Mouse (Mus musculus) limb, embryonic 13.5 days (tissue): ENCODE measurements around the gene Ece1. TPM values are rescaled to one million over a fixed set of nuclear protein-coding genes. Genes with fewer than 3 reads are reported as not detected.

Experiments used
- ATAC-seq: fragments of 200-750 bp; cut with Nextera tagmentation; 2 replicates; pipeline ENCODE4 v1.8.0; 2017; ENCODE audit warnings: low read depth, moderate number of reproducible peaks, moderate TSS enrichment; ENCODE audit not compliant: low FRiP score
- H3K27ac ChIP-seq: fragments of 300-500 bp; sonication (generic); 2 replicates; pipeline ENCODE4 v1.5.1; 2015; ENCODE audit warnings: inconsistent platforms, mild to moderate bottlenecking, moderate library complexity
- H3K27me3 ChIP-seq: fragments of 300-500 bp; sonication (generic); 2 replicates; pipeline ENCODE4 v1.6.1; 2015; ENCODE audit warnings: mild to moderate bottlenecking, inconsistent platforms
- H3K36me3 ChIP-seq: fragments of 300-500 bp; sonication (generic); 2 replicates; pipeline ENCODE4 v1.6.1; 2015; ENCODE audit warnings: inconsistent platforms, mild to moderate bottlenecking, moderate library complexity
- H3K4me1 ChIP-seq: fragments of 300-500 bp; sonication (generic); 2 replicates; pipeline ENCODE4 v1.6.1; 2015; ENCODE audit warnings: inconsistent platforms
- H3K4me2 ChIP-seq: fragments of 300-500 bp; sonication (generic); replicated peaks from 2 replicates; pipeline ENCODE4 v1.6.1; 2015; ENCODE audit warnings: inconsistent platforms, mild to moderate bottlenecking, moderate library complexity
- H3K4me3 ChIP-seq: fragments of 300-500 bp; sonication (generic); 2 replicates; pipeline ENCODE4 v1.5.1; 2015; ENCODE audit warnings: moderate library complexity, mild to moderate bottlenecking, inconsistent platforms
- H3K9ac ChIP-seq: fragments of 300-500 bp; sonication (generic); 2 replicates; pipeline ENCODE4 v1.6.1; 2015; ENCODE audit warnings: mild to moderate bottlenecking, inconsistent platforms
- H3K9me3 ChIP-seq: fragments of 300-500 bp; sonication (generic); 2 replicates; pipeline ENCODE4 v1.6.1; 2016; ENCODE audit warnings: inconsistent platforms
- WGBS: fragments of 180-500 bp; shearing (Covaris S2); methylation state at CpG from one replicate; pipeline ENCODE4 v1.1.7; 2015; 5-methylcytosine and 5-hydroxymethylcytosine counted together
- polyA plus RNA-seq: library from polyadenylated mRNA; unstranded; fragments of >200 nt; fragmentation: Nextera tagmentation; extraction: Ambion mirVana; gene quantifications from 2 replicates; pipeline ENCODE4 v1.2.1, GENCODE M21; 2015

Gene Ece1
- 29.2 and 31.4 TPM in 2 replicates for polyA plus RNA-seq

GRCm38 (mm10) chr4:137862019-137862418, at the start of gene Ece1:
Gene Ece1, plus strand, starts transcription at chr4:137862237.
- peak; percentile 96 for ATAC-seq
- peaks cover 55% of the 10 kb centered on the region for H3K4me1 ChIP-seq
- peaks cover 2% of the 10 kb centered on the region; the same call in 1 of the 2 replicates for H3K9me3 ChIP-seq

GRCm38 (mm10) chr4:137812946-137813708, 48.9 kb upstream of the Ece1 start:
- 62% methylated on average over 13 of the region's 13 CpGs for WGBS
- Histone ChIP-seq H3K27ac (no peak overlapping the region), H3K9me3 (no peaks in the 10 kb centered on the region), H3K27me3 (peaks cover 18% of the 10 kb centered on the region), H3K4me1 (no peaks in the 10 kb centered on the region), H3K9ac (no peak overlapping the region), H3K4me3 (no peak overlapping the region), H3K36me3 (no peaks in the 10 kb centered on the region), H3K4me2 (no peak overlapping the region)
- no peak for ATAC-seq

More at GRCm38 (mm10) chr4:137862019-137862418, at the start of gene Ece1:
- Histone ChIP-seq H3K36me3 (no peaks in the 10 kb centered on the region), H3K4me2 (peak within 1 kb of the TSS; percentile 85), H3K4me3 (peak within 1 kb of the TSS; percentile 84), H3K9ac (peak within 1 kb of the TSS; percentile 91), H3K27ac (peak within 1 kb of the TSS; percentile 58), H3K27me3 (no peaks in the 10 kb centered on the region)
- WGBS: under 1% methylated on average over 37 of the region's 37 CpGs

GRCm38 (mm10) chr4:137814140-137814539, 47.9 kb upstream of the Ece1 start:
- H3K27me3 ChIP-seq: peaks cover 18% of the 10 kb centered on the region
- H3K4me1 ChIP-seq: no peaks in the 10 kb centered on the region
- H3K9ac ChIP-seq: no peak overlapping the region
- no peak for ATAC-seq
- 73% methylated on average over 7 of the region's 7 CpGs for WGBS
- H3K4me3 ChIP-seq: no peak overlapping the region
- H3K27ac ChIP-seq: no peak overlapping the region
- H3K4me2 ChIP-seq: no peak overlapping the region
- no peaks in the 10 kb centered on the region for H3K36me3 ChIP-seq
- H3K9me3 ChIP-seq: no peaks in the 10 kb centered on the region

GRCm38 (mm10) chr4:137815473-137815872, 46.6 kb upstream of the Ece1 start:
- Histone ChIP-seq H3K36me3 (no peaks in the 10 kb centered on the region), H3K4me1 (no peaks in the 10 kb centered on the region), H3K27ac (no peak overlapping the region), H3K27me3 (0 out of 2 replicates have a peak, but pooled peaks cover 9% of the 10 kb centered on the region), H3K9me3 (no peaks in the 10 kb centered on the region), H3K4me2 (no peak overlapping the region), H3K9ac (no peak overlapping the region), H3K4me3 (no peak overlapping the region)
- no peak for ATAC-seq
- 58% methylated on average over 3 of the region's 3 CpGs for WGBS

- Histone ChIP-seq H3K4me1 (no peaks in the 10 kb centered on the region), H3K27ac (no peak overlapping the region), H3K9me3 (no peaks in the 10 kb centered on the region), H3K4me2 (no peak overlapping the region), H3K36me3 (no peaks in the 10 kb centered on the region), H3K9ac (no peak overlapping the region), H3K27me3 (0 out of 2 replicates have a peak, but pooled peaks cover 9% of the 10 kb centered on the region), H3K4me3 (no peak overlapping the region)
- WGBS: 81% methylated on average over 7 of the region's 7 CpGs
- ATAC-seq: no peak
These were observed 45.8 kb upstream of the Ece1 start for GRCm38 (mm10) chr4:137816216-137816615.

- ATAC-seq: no peak
- WGBS: 89% methylated on average over 3 of the region's 3 CpGs
- H3K27ac ChIP-seq: no peak overlapping the region
- H3K4me3 ChIP-seq: no peak overlapping the region
- 0 out of 2 replicates have a peak, but pooled peaks cover 5% of the 10 kb centered on the region for H3K27me3 ChIP-seq
- H3K4me2 ChIP-seq: no peak overlapping the region
- H3K4me1 ChIP-seq: no peaks in the 10 kb centered on the region
- no peaks in the 10 kb centered on the region for H3K9me3 ChIP-seq
- no peaks in the 10 kb centered on the region for H3K36me3 ChIP-seq
- H3K9ac ChIP-seq: no peak overlapping the region
These were observed 43.7 kb upstream of the Ece1 start for GRCm38 (mm10) chr4:137818341-137818740.

GRCm38 (mm10) chr4:137819487-137819886, 42.5 kb upstream of the Ece1 start:
- H3K4me1 ChIP-seq: no peaks in the 10 kb centered on the region
- H3K27ac ChIP-seq: no peak overlapping the region
- ATAC-seq: no peak
- 93% methylated on average over 2 of the region's 2 CpGs for WGBS
- H3K4me3 ChIP-seq: no peak overlapping the region
- H3K9ac ChIP-seq: no peak overlapping the region
- no peaks in the 10 kb centered on the region for H3K9me3 ChIP-seq
- H3K27me3 ChIP-seq: no peaks in the 10 kb centered on the region
- H3K36me3 ChIP-seq: no peaks in the 10 kb centered on the region
- no peak overlapping the region for H3K4me2 ChIP-seq

- H3K9me3 ChIP-seq: no peaks in the 10 kb centered on the region
- H3K4me1 ChIP-seq: no peaks in the 10 kb centered on the region
- H3K27me3 ChIP-seq: no peaks in the 10 kb centered on the region
- no peaks in the 10 kb centered on the region for H3K36me3 ChIP-seq
- no peak overlapping the region for H3K4me2 ChIP-seq
- ATAC-seq: no peak
- 58% methylated on average over 3 of the region's 3 CpGs for WGBS
- no peak overlapping the region for H3K9ac ChIP-seq
- H3K4me3 ChIP-seq: no peak overlapping the region
- H3K27ac ChIP-seq: no peak overlapping the region
These were observed 41.3 kb upstream of the Ece1 start for GRCm38 (mm10) chr4:137820721-137821120.

- H3K4me1 ChIP-seq: no peaks in the 10 kb centered on the region
- ATAC-seq: no peak
- H3K9me3 ChIP-seq: no peaks in the 10 kb centered on the region
- H3K36me3 ChIP-seq: no peaks in the 10 kb centered on the region
- H3K4me2 ChIP-seq: no peak overlapping the region
- no peaks in the 10 kb centered on the region for H3K27me3 ChIP-seq
- H3K27ac ChIP-seq: no peak overlapping the region
- WGBS: 84% methylated on average over 5 of the region's 5 CpGs
- H3K9ac ChIP-seq: no peak overlapping the region
- no peak overlapping the region for H3K4me3 ChIP-seq
These were observed 39.5 kb upstream of the Ece1 start for GRCm38 (mm10) chr4:137822537-137822936.

GRCm38 (mm10) chr4:137823542-137823941, 38.5 kb upstream of the Ece1 start:
- Histone ChIP-seq H3K9ac (no peak overlapping the region), H3K36me3 (no peaks in the 10 kb centered on the region), H3K4me1 (no peaks in the 10 kb centered on the region), H3K4me3 (no peak overlapping the region), H3K9me3 (no peaks in the 10 kb centered on the region), H3K4me2 (no peak overlapping the region), H3K27me3 (peaks cover 3% of the 10 kb centered on the region; the same call in 1 of the 2 replicates), H3K27ac (no peak overlapping the region)
- no peak for ATAC-seq
- 78% methylated on average over 3 of the region's 3 CpGs for WGBS

- Histone ChIP-seq H3K9me3 (no peaks in the 10 kb centered on the region), H3K9ac (no peak overlapping the region), H3K4me3 (no peak overlapping the region), H3K4me2 (no peak overlapping the region), H3K27me3 (peaks cover 15% of the 10 kb centered on the region), H3K36me3 (no peaks in the 10 kb centered on the region), H3K27ac (no peak overlapping the region), H3K4me1 (no peaks in the 10 kb centered on the region)
- ATAC-seq: no peak
- WGBS: 84% methylated on average over 2 of the region's 2 CpGs
These were observed 37.2 kb upstream of the Ece1 start for GRCm38 (mm10) chr4:137824881-137825280.

- H3K27me3 ChIP-seq: peaks cover 25% of the 10 kb centered on the region
- H3K27ac ChIP-seq: no peak overlapping the region
- no peaks in the 10 kb centered on the region for H3K9me3 ChIP-seq
- 9% methylated on average over 6 of the region's 6 CpGs for WGBS
- H3K4me1 ChIP-seq: 0 out of 2 replicates have a peak, but pooled peaks cover under 1% of the 10 kb centered on the region
- no peak overlapping the region for H3K4me3 ChIP-seq
- no peak overlapping the region for H3K4me2 ChIP-seq
- H3K36me3 ChIP-seq: no peaks in the 10 kb centered on the region
- no peak for ATAC-seq
- no peak overlapping the region for H3K9ac ChIP-seq
These were observed 31.7 kb upstream of the Ece1 start for GRCm38 (mm10) chr4:137830380-137830779.
